Mouse (Mus musculus): ENCODE measurements around the gene Cd28. TPM values are rescaled to one million over a fixed set of nuclear protein-coding genes. Genes with fewer than 3 reads are reported as not detected.

Gene Cd28
- polyA plus RNA-seq, 1 experiment, result 0.02 TPM

- H3K4me3 ChIP-seq (ENCODE audit: insufficient read depth, poor library complexity, severe bottlenecking), result no peak overlapping the region
- H3K27me3 ChIP-seq (ENCODE audit: control insufficient read depth, insufficient read depth, insufficient read length), result no peaks in the 10 kb centered on the region
- TF ChIP-seq MAX (IDR thresholded peaks at IDR 0.05) (no peak), USF1 (IDR thresholded peaks at IDR 0.05; ENCODE audit: low read depth) (no peak), CTCF (IDR thresholded peaks at IDR 0.05; ENCODE audit: control insufficient read depth, insufficient read depth, insufficient read length) (no peak), FOSL1 (IDR thresholded peaks at IDR 0.05; ENCODE audit: insufficient read depth, low read length, poor library complexity, severe bottlenecking) (no peak), CEBPB (IDR thresholded peaks at IDR 0.05; ENCODE audit: low read depth) (no peak), MYOD1 (IDR thresholded peaks at IDR 0.05; ENCODE audit: control insufficient read depth, insufficient read length, low read depth) (no peak), MYOG (IDR thresholded peaks at IDR 0.05; ENCODE audit: control insufficient read depth, extremely low read depth, insufficient read length) (no peak)
- no peaks in the 10 kb centered on the region for H3K36me3 ChIP-seq (ENCODE audit: control insufficient read depth, insufficient read depth)
- H3K79me2 ChIP-seq (ENCODE audit: control insufficient read depth, insufficient read depth), result no peaks in the 10 kb centered on the region
- no peaks in the 10 kb centered on the region for H3K79me3 ChIP-seq (ENCODE audit: low read depth)
- H3ac ChIP-seq (ENCODE audit: control insufficient read depth, insufficient read length, low read depth), result no peak overlapping the region
These were observed 34.4 kb downstream of the Cd28 start for GRCm38 (mm10) chr1:60751011-60751410.

DNA sequence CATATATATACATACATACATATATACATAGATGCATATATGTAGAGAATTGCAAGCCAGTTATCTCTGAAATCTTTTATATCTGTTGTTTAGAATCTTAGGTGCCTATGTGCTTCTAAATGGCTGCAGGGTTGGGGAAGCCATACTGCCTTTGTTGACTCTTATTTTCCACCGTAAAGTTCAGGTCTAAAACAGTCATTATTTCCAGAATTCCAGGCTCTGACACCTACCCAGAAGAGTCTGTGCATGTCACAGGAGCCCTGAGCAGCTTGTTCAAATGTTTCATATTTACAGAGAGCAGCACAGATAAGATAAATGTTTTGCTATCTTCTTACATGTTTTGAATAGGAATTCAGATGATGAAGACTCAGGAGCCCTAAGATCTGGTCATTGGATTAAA, 36.4 kb downstream of the Cd28 start:
- Histone ChIP-seq H3K36me3 (ENCODE audit: control insufficient read depth, insufficient read depth) (no peaks in the 10 kb centered on the region), H3K4me3 (ENCODE audit: insufficient read depth, poor library complexity, severe bottlenecking) (no peak overlapping the region), H3K79me3 (ENCODE audit: low read depth) (no peaks in the 10 kb centered on the region), H3K79me2 (ENCODE audit: control insufficient read depth, insufficient read depth) (no peaks in the 10 kb centered on the region), H3ac (ENCODE audit: control insufficient read depth, insufficient read length, low read depth) (no peak overlapping the region), H3K27me3 (ENCODE audit: control insufficient read depth, insufficient read depth, insufficient read length) (no peaks in the 10 kb centered on the region)
- TF ChIP-seq USF1 (IDR thresholded peaks at IDR 0.05; ENCODE audit: low read depth), result no peak
- TF ChIP-seq CTCF (IDR thresholded peaks at IDR 0.05; ENCODE audit: control insufficient read depth, insufficient read depth, insufficient read length), result no peak
- TF ChIP-seq MYOD1 (IDR thresholded peaks at IDR 0.05; ENCODE audit: control insufficient read depth, insufficient read length, low read depth), result no peak
- TF ChIP-seq MAX (IDR thresholded peaks at IDR 0.05), result no peak
- TF ChIP-seq MYOG (IDR thresholded peaks at IDR 0.05; ENCODE audit: control insufficient read depth, extremely low read depth, insufficient read length), result no peak
- no peak for TF ChIP-seq FOSL1 (IDR thresholded peaks at IDR 0.05; ENCODE audit: insufficient read depth, low read length, poor library complexity, severe bottlenecking)
- TF ChIP-seq CEBPB (IDR thresholded peaks at IDR 0.05; ENCODE audit: low read depth), result no peak

DNA sequence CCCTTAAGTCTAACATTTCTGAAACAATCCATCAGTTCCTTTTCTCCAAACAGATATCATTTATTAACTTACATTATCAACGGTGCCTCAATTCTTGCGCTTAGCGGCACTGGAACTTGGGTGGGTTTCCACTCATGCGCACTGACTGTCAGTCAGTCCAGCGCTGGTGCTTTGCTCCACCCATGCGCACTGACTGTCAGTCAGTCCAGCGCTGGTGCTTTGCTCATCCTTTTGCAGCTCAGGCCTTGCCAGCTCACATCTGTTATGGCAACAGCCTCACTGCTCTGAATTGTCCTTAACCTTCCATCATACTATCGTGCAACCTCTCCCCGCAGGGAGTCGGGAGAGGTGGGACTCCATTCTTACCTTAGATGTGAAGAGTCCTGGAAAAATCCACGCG, 37.4 kb downstream of the Cd28 start:
- Histone ChIP-seq H3K79me2 (ENCODE audit: control insufficient read depth, insufficient read depth) (no peaks in the 10 kb centered on the region), H3K36me3 (ENCODE audit: control insufficient read depth, insufficient read depth) (no peaks in the 10 kb centered on the region), H3ac (ENCODE audit: control insufficient read depth, insufficient read length, low read depth) (no peak overlapping the region), H3K27me3 (ENCODE audit: control insufficient read depth, insufficient read depth, insufficient read length) (no peaks in the 10 kb centered on the region), H3K4me3 (ENCODE audit: insufficient read depth, poor library complexity, severe bottlenecking) (no peak overlapping the region), H3K79me3 (ENCODE audit: low read depth) (no peaks in the 10 kb centered on the region)
- no peak for TF ChIP-seq FOSL1 (IDR thresholded peaks at IDR 0.05; ENCODE audit: insufficient read depth, low read length, poor library complexity, severe bottlenecking)
- no peak for TF ChIP-seq CEBPB (IDR thresholded peaks at IDR 0.05; ENCODE audit: low read depth)
- no peak for TF ChIP-seq USF1 (IDR thresholded peaks at IDR 0.05; ENCODE audit: low read depth)
- TF ChIP-seq MAX (IDR thresholded peaks at IDR 0.05), result no peak

DNA sequence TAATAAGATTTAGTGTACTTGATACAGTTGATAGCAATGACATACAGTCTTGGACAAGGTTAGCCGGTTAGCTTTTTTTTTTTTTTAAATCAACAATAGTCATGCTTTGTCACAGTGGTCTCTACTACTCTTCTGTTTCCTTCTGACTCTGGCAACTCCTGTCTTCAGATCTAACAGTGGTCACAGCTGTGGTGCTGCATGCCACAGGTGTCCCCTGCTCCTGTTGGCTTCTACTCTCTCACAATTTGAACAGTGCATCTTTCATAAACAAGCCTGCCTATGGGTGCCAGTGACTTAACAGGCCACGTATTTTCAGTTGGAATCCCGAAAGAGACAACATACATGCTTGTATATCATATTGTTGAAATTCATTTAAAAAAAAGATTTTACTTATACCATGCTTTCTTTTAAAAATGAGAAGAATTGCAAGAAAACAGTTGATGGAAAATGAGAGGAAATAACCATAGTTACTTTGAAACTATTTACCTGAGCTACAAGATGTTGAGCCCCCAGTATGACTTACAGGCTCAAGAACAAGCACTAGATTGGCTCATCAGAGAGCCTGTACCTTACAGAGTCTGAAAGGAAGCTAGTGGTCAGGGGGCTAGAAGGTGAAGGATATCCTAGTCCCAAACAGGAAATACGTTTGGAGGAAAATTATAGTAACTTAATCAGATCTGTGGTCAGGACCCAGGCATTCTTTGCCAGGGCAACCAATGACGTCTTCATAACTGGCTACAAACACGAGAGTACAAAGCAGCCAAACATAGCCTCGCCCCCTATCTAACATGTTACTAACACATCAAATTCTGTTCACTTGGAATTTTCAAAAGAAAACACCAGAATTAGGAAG, 39.0 kb downstream of the Cd28 start:
- Histone ChIP-seq H3K79me2 (ENCODE audit: control insufficient read depth, insufficient read depth) (no peaks in the 10 kb centered on the region), H3K4me3 (ENCODE audit: insufficient read depth, poor library complexity, severe bottlenecking) (no peak overlapping the region), H3K36me3 (ENCODE audit: control insufficient read depth, insufficient read depth) (no peaks in the 10 kb centered on the region), H3ac (ENCODE audit: control insufficient read depth, insufficient read length, low read depth) (no peak overlapping the region), H3K27me3 (ENCODE audit: control insufficient read depth, insufficient read depth, insufficient read length) (no peaks in the 10 kb centered on the region), H3K79me3 (ENCODE audit: low read depth) (no peaks in the 10 kb centered on the region)
- TF ChIP-seq CTCF (IDR thresholded peaks at IDR 0.05; ENCODE audit: control insufficient read depth, insufficient read depth, insufficient read length), result no peak
- no peak for TF ChIP-seq FOSL1 (IDR thresholded peaks at IDR 0.05; ENCODE audit: insufficient read depth, low read length, poor library complexity, severe bottlenecking)

DNA sequence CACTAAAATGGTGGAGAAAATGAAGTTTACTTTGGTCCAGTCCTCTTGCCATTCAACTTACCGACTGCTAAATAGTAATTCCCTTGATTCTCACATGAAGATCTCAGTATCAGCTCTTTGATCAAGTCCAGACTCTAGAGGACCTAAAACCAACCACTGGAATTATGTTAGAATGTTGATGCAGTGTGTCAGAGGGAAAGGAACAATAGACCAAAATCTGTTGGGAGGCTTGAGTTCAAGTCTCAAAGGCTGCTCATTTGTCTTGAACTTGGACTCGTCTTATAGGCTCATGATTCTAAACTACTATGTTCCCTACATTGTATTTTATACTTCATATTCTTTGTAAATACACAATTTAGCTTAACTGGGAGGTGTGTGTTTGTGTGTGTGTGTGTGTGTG, 41.0 kb downstream of the Cd28 start:
- H3K4me3 ChIP-seq (ENCODE audit: insufficient read depth, poor library complexity, severe bottlenecking), result no peak overlapping the region
- H3ac ChIP-seq (ENCODE audit: control insufficient read depth, insufficient read length, low read depth), result no peak overlapping the region
- H3K27me3 ChIP-seq (ENCODE audit: control insufficient read depth, insufficient read depth, insufficient read length), result no peaks in the 10 kb centered on the region
- no peaks in the 10 kb centered on the region for H3K36me3 ChIP-seq (ENCODE audit: control insufficient read depth, insufficient read depth)
- no peaks in the 10 kb centered on the region for H3K79me2 ChIP-seq (ENCODE audit: control insufficient read depth, insufficient read depth)
- no peaks in the 10 kb centered on the region for H3K79me3 ChIP-seq (ENCODE audit: low read depth)
- TF ChIP-seq MYOG (IDR thresholded peaks at IDR 0.05; ENCODE audit: control insufficient read depth, extremely low read depth, insufficient read length) (no peak), MYOD1 (IDR thresholded peaks at IDR 0.05; ENCODE audit: control insufficient read depth, insufficient read length, low read depth) (no peak), FOSL1 (IDR thresholded peaks at IDR 0.05; ENCODE audit: insufficient read depth, low read length, poor library complexity, severe bottlenecking) (no peak), USF1 (IDR thresholded peaks at IDR 0.05; ENCODE audit: low read depth) (no peak), CTCF (IDR thresholded peaks at IDR 0.05; ENCODE audit: control insufficient read depth, insufficient read depth, insufficient read length) (no peak), CEBPB (IDR thresholded peaks at IDR 0.05; ENCODE audit: low read depth) (no peak), MAX (IDR thresholded peaks at IDR 0.05) (no peak)

DNA sequence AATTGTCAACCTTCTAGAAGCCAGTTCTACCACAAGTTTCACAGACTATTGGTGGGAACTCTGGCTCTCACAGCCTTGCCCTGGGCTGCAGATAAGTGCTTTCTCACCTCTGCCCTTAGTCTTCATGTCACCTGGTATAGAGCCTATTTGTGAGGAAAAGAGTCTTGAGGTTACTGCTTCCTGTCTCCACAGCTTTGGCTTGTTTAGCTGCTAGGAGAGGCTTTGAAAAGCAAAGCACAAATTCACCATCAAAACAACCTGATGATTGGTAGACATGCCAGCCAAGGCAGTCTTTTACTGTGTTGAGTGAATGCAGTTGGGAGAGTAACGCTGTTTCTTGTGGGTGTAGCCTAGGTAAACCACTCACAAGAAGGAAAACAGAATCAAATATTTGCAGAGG, 41.6 kb downstream of the Cd28 start:
- no peaks in the 10 kb centered on the region for H3K79me3 ChIP-seq (ENCODE audit: low read depth)
- no peaks in the 10 kb centered on the region for H3K36me3 ChIP-seq (ENCODE audit: control insufficient read depth, insufficient read depth)
- TF ChIP-seq MAX (IDR thresholded peaks at IDR 0.05) (no peak), FOSL1 (IDR thresholded peaks at IDR 0.05; ENCODE audit: insufficient read depth, low read length, poor library complexity, severe bottlenecking) (no peak), MYOG (IDR thresholded peaks at IDR 0.05; ENCODE audit: control insufficient read depth, extremely low read depth, insufficient read length) (no peak), CEBPB (IDR thresholded peaks at IDR 0.05; ENCODE audit: low read depth) (no peak), CTCF (IDR thresholded peaks at IDR 0.05; ENCODE audit: control insufficient read depth, insufficient read depth, insufficient read length) (no peak), MYOD1 (IDR thresholded peaks at IDR 0.05; ENCODE audit: control insufficient read depth, insufficient read length, low read depth) (no peak), USF1 (IDR thresholded peaks at IDR 0.05; ENCODE audit: low read depth) (no peak)
- no peak overlapping the region for H3ac ChIP-seq (ENCODE audit: control insufficient read depth, insufficient read length, low read depth)
- no peak overlapping the region for H3K4me3 ChIP-seq (ENCODE audit: insufficient read depth, poor library complexity, severe bottlenecking)
- H3K27me3 ChIP-seq (ENCODE audit: control insufficient read depth, insufficient read depth, insufficient read length), result no peaks in the 10 kb centered on the region
- H3K79me2 ChIP-seq (ENCODE audit: control insufficient read depth, insufficient read depth), result no peaks in the 10 kb centered on the region
